ENCODE assay signal across 9 mouse cellular contexts in genomic region chr16:43341916-43342455, GRCm38 (mm10).
"Had no signal": no experiment of that assay in that cellular context is flagged by ENCODE, and none has a peak within 500 bp of the region (broad histone marks: within the 10 kb centered on the region; RNA-seq: fewer than 3 reads in every experiment).

No protein-coding gene starts in this region.

- H3K4me3 ChIP-seq: limb, embryonic 10.5 days; liver, embryonic 13.5 days; midbrain, embryonic 13.5 days; neural tube, embryonic 12.5 days had no signal

- H3K4me2 ChIP-seq: liver, embryonic 13.5 days; midbrain, embryonic 13.5 days; neural tube, embryonic 12.5 days had no signal

- ATAC-seq: liver, postnatal 0 days; midbrain, embryonic 13.5 days had no signal

- H3K27ac ChIP-seq: limb, embryonic 10.5 days; liver, embryonic 13.5 days; midbrain, embryonic 13.5 days; neural tube, embryonic 12.5 days; stomach, postnatal 0 days had no signal

- H3K9ac ChIP-seq: liver, embryonic 13.5 days; liver, postnatal 0 days; midbrain, embryonic 13.5 days; neural tube, embryonic 12.5 days had no signal

- H3K4me1 ChIP-seq: limb, embryonic 10.5 days; liver, embryonic 13.5 days; midbrain, embryonic 13.5 days; neural tube, embryonic 12.5 days had no signal

- H3K9me3 ChIP-seq: limb, embryonic 10.5 days; liver, embryonic 13.5 days; midbrain, embryonic 13.5 days; neural tube, embryonic 12.5 days had no signal

- DNase-seq: kidney, adult 8-10 months; kidney, postnatal 36 days; liver, embryonic 13.5 days; liver, postnatal 0 days; lung, postnatal 36 days had no signal

- H3K36me3 ChIP-seq: limb, embryonic 10.5 days; liver, embryonic 13.5 days; midbrain, embryonic 13.5 days; neural tube, embryonic 12.5 days had no signal

- H3K27me3 ChIP-seq: liver, embryonic 13.5 days; midbrain, embryonic 13.5 days; neural tube, embryonic 12.5 days had no signal
